Mouse (Mus musculus) cortical plate, adult 2 months (tissue): ENCODE data around the gene Tmem69.
A peak's percentile ranks its signal among the peaks of the same experiment; 100 is the strongest.

Experiments
- CTCF ChIP-seq: fragments of 200-500 bp; IDR thresholded peaks from 2 replicates; pipeline ENCODE4 v1.5.1; 2011; ENCODE audit warnings: mild to moderate bottlenecking, control low read depth, low read length; ENCODE audit not compliant: insufficient read depth; ENCODE audit errors: extremely low read depth
- POLR2A ChIP-seq: fragments of 200-500 bp; IDR thresholded peaks from 2 replicates; pipeline ENCODE4 v1.6.1; 2011; ENCODE audit warnings: mild to moderate bottlenecking, low read length, control low read depth; ENCODE audit not compliant: insufficient read depth; ENCODE audit errors: extremely low read depth

GRCm38 (mm10) chr4:116557306-116558121 is 1.8 kb upstream of the Tmem69 start, which contains the start of gene Gpbp1l1:
- TF ChIP-seq CTCF (no peak), POLR2A (peak; percentile 63; the same call in 1 of the 2 replicates)
